Mouse (Mus musculus) retina, adult 2 months (tissue): ENCODE measurements at regions not wholly inside any gene's neighbourhood (a gene's known extent, or its start where the extent isn't known, plus 50 kb on each side); places are given as distances from the start of the nearest gene placed in this dataset.

Experiments used
- DNase-seq: peaks from one replicate; pipeline ENCODE4 v3.0.0-alpha.2; 2012; ENCODE audit warnings: low read depth, low spot score

GRCm38 (mm10) chr1:124706246-124706645, 660.9 kb upstream of the Dpp10 start:
- no peak for DNase-seq

- no peak for DNase-seq
These were observed 629.1 kb upstream of the Dpp10 start for GRCm38 (mm10) chr1:124674420-124674819.

GRCm38 (mm10) chr1:124652872-124653271, 607.5 kb upstream of the Dpp10 start:
- no peak for DNase-seq

GRCm38 (mm10) chr1:124652251-124652861, 607.0 kb upstream of the Dpp10 start:
- no peak for DNase-seq

- no peak for DNase-seq
These were observed 589.9 kb upstream of the Dpp10 start for GRCm38 (mm10) chr1:124635246-124635768.

GRCm38 (mm10) chr1:124630084-124630483, 584.7 kb upstream of the Dpp10 start:
- DNase-seq: no peak

GRCm38 (mm10) chr1:124584620-124585019, 539.3 kb upstream of the Dpp10 start:
- DNase-seq: no peak
